Mouse (Mus musculus): ENCODE results near the gene Gipr. TPM values are rescaled to one million over a fixed set of nuclear protein-coding genes. Genes with fewer than 3 reads are reported as not detected.

Gene Gipr
- polyA plus RNA-seq, 1 experiment from 2014 or later, result 1.7 TPM

- H3K4me3 ChIP-seq (ENCODE audit: low read depth, low read length), result peak within 1 kb of the TSS; percentile 75
- no peaks in the 10 kb centered on the region for H3K9me3 ChIP-seq (ENCODE audit: control insufficient read depth, low read length)
- H3K36me3 ChIP-seq (ENCODE audit: control insufficient read depth, insufficient read depth, low read length), result no peaks in the 10 kb centered on the region
- H3K9ac ChIP-seq (ENCODE audit: low read depth, low read length), result peak within 1 kb of the TSS; percentile 75
- H3K27ac ChIP-seq (ENCODE audit: low read depth, low read length), result peak within 1 kb of the TSS; percentile 61
- peak within 1 kb of the TSS; percentile 84 for H3K4me2 ChIP-seq (replicated peaks; ENCODE audit: low read depth, low read length)
- H3K4me1 ChIP-seq (replicated peaks; ENCODE audit: control insufficient read depth, insufficient read depth, low read length), result peaks cover 6% of the 10 kb centered on the region; the same call in 1 of the 2 replicates
- peak; percentile 98 for ATAC-seq (ENCODE audit: low FRiP score)
- DNase-seq (ENCODE audit: low spot score), result peak; percentile 97
- under 1% methylated on average over 43 of the region's 43 CpGs for WGBS
- no peaks in the 10 kb centered on the region for H3K27me3 ChIP-seq (ENCODE audit: control insufficient read depth, insufficient read depth, low read length)
Observed at GRCm38 (mm10) chr7:19148875-19149541, 16.9 kb downstream of the Gipr start, which contains the start of gene Qpctl. Qpctl (minus strand) TSS chr7:19149291.

- ATAC-seq (ENCODE audit: low FRiP score) (no peak), DNase-seq (ENCODE audit: low spot score) (no peak)
- 18% methylated on average over 20 of the region's 20 CpGs for WGBS
- Histone ChIP-seq H3K4me3 (ENCODE audit: low read depth, low read length) (peak overlapping the region; percentile 75), H3K4me2 (replicated peaks; ENCODE audit: low read depth, low read length) (peak overlapping the region; percentile 84), H3K9ac (ENCODE audit: low read depth, low read length) (peak overlapping the region; percentile 68), H3K4me1 (replicated peaks; ENCODE audit: control insufficient read depth, insufficient read depth, low read length) (peaks cover 6% of the 10 kb centered on the region; the same call in 1 of the 2 replicates), H3K9me3 (ENCODE audit: control insufficient read depth, low read length) (no peaks in the 10 kb centered on the region), H3K27ac (ENCODE audit: low read depth, low read length) (peak overlapping the region; percentile 61), H3K36me3 (ENCODE audit: control insufficient read depth, insufficient read depth, low read length) (no peaks in the 10 kb centered on the region), H3K27me3 (ENCODE audit: control insufficient read depth, insufficient read depth, low read length) (no peaks in the 10 kb centered on the region)
Observed at GRCm38 (mm10) chr7:19148180-19148874, 17.6 kb downstream of the Gipr start.

- H3K27me3 ChIP-seq (ENCODE audit: control insufficient read depth, insufficient read depth, low read length), result no peaks in the 10 kb centered on the region
- WGBS, result 52% methylated on average over 6 of the region's 6 CpGs
- H3K4me3 ChIP-seq (ENCODE audit: low read depth, low read length), result no peak overlapping the region
- no peak overlapping the region for H3K9ac ChIP-seq (ENCODE audit: low read depth, low read length)
- H3K4me1 ChIP-seq (replicated peaks; ENCODE audit: control insufficient read depth, insufficient read depth, low read length), result peaks cover 6% of the 10 kb centered on the region; the same call in 1 of the 2 replicates
- H3K27ac ChIP-seq (ENCODE audit: low read depth, low read length), result no peak overlapping the region
- DNase-seq (ENCODE audit: low spot score) (peak; percentile 13), ATAC-seq (ENCODE audit: low FRiP score) (no peak)
- H3K9me3 ChIP-seq (ENCODE audit: control insufficient read depth, low read length), result no peaks in the 10 kb centered on the region
- no peaks in the 10 kb centered on the region for H3K36me3 ChIP-seq (ENCODE audit: control insufficient read depth, insufficient read depth, low read length)
- peak overlapping the region; percentile 84; the same call in 1 of the 2 replicates for H3K4me2 ChIP-seq (replicated peaks; ENCODE audit: low read depth, low read length)
Observed at GRCm38 (mm10) chr7:19147497-19148045, 18.4 kb downstream of the Gipr start.

- 85% methylated on average over 10 of the region's 10 CpGs for WGBS
- H3K9me3 ChIP-seq (ENCODE audit: control insufficient read depth, low read length), result no peaks in the 10 kb centered on the region
- no peak for ATAC-seq (ENCODE audit: low FRiP score)
- H3K4me1 ChIP-seq (replicated peaks; ENCODE audit: control insufficient read depth, insufficient read depth, low read length), result peaks cover 6% of the 10 kb centered on the region; the same call in 1 of the 2 replicates
- H3K27ac ChIP-seq (ENCODE audit: low read depth, low read length), result no peak overlapping the region
- H3K36me3 ChIP-seq (ENCODE audit: control insufficient read depth, insufficient read depth, low read length), result no peaks in the 10 kb centered on the region
- H3K9ac ChIP-seq (ENCODE audit: low read depth, low read length), result no peak overlapping the region
- no peaks in the 10 kb centered on the region for H3K27me3 ChIP-seq (ENCODE audit: control insufficient read depth, insufficient read depth, low read length)
- no peak overlapping the region for H3K4me3 ChIP-seq (ENCODE audit: low read depth, low read length)
- no peak for DNase-seq (ENCODE audit: low spot score)
- H3K4me2 ChIP-seq (replicated peaks; ENCODE audit: low read depth, low read length), result no peak overlapping the region
Observed at GRCm38 (mm10) chr7:19146793-19147192, 19.1 kb downstream of the Gipr start.

- no peak overlapping the region for H3K4me2 ChIP-seq (replicated peaks; ENCODE audit: low read depth, low read length)
- DNase-seq (ENCODE audit: low spot score) (peak; percentile 65), ATAC-seq (ENCODE audit: low FRiP score) (no peak)
- no peak overlapping the region for H3K9ac ChIP-seq (ENCODE audit: low read depth, low read length)
- H3K4me1 ChIP-seq (replicated peaks; ENCODE audit: control insufficient read depth, insufficient read depth, low read length), result no peaks in the 10 kb centered on the region
- no peaks in the 10 kb centered on the region for H3K9me3 ChIP-seq (ENCODE audit: control insufficient read depth, low read length)
- H3K36me3 ChIP-seq (ENCODE audit: control insufficient read depth, insufficient read depth, low read length), result 0 out of 2 replicates have a peak, but pooled peaks cover 3% of the 10 kb centered on the region
- H3K27me3 ChIP-seq (ENCODE audit: control insufficient read depth, insufficient read depth, low read length), result no peaks in the 10 kb centered on the region
- no peak overlapping the region for H3K4me3 ChIP-seq (ENCODE audit: low read depth, low read length)
- WGBS, result 47% methylated on average over 5 of the region's 5 CpGs
- H3K27ac ChIP-seq (ENCODE audit: low read depth, low read length), result no peak overlapping the region
Observed at GRCm38 (mm10) chr7:19137380-19137779, 28.5 kb downstream of the Gipr start.

- H3K9ac ChIP-seq (ENCODE audit: low read depth, low read length), result no peak overlapping the region
- H3K4me1 ChIP-seq (replicated peaks; ENCODE audit: control insufficient read depth, insufficient read depth, low read length), result 0 out of 2 replicates have a peak, but pooled peaks cover 2% of the 10 kb centered on the region
- 0 out of 2 replicates have a peak, but pooled peaks cover 3% of the 10 kb centered on the region for H3K36me3 ChIP-seq (ENCODE audit: control insufficient read depth, insufficient read depth, low read length)
- DNase-seq (ENCODE audit: low spot score), result no peak
- H3K27ac ChIP-seq (ENCODE audit: low read depth, low read length), result no peak overlapping the region
- WGBS, result 94% methylated on average over 38 of the region's 38 CpGs
- no peak for ATAC-seq (ENCODE audit: low FRiP score)
- no peaks in the 10 kb centered on the region for H3K9me3 ChIP-seq (ENCODE audit: control insufficient read depth, low read length)
- H3K4me2 ChIP-seq (replicated peaks; ENCODE audit: low read depth, low read length), result no peak overlapping the region
- no peak overlapping the region for H3K4me3 ChIP-seq (ENCODE audit: low read depth, low read length)
- H3K27me3 ChIP-seq (ENCODE audit: control insufficient read depth, insufficient read depth, low read length), result no peaks in the 10 kb centered on the region
Observed at GRCm38 (mm10) chr7:19136673-19137334, 29.1 kb downstream of the Gipr start.

- Histone ChIP-seq H3K27ac (ENCODE audit: low read depth, low read length) (no peak overlapping the region), H3K4me3 (ENCODE audit: low read depth, low read length) (no peak overlapping the region), H3K4me1 (replicated peaks; ENCODE audit: control insufficient read depth, insufficient read depth, low read length) (0 out of 2 replicates have a peak, but pooled peaks cover 5% of the 10 kb centered on the region), H3K27me3 (ENCODE audit: control insufficient read depth, insufficient read depth, low read length) (no peaks in the 10 kb centered on the region), H3K4me2 (replicated peaks; ENCODE audit: low read depth, low read length) (no peak overlapping the region), H3K9me3 (ENCODE audit: control insufficient read depth, low read length) (no peaks in the 10 kb centered on the region), H3K36me3 (ENCODE audit: control insufficient read depth, insufficient read depth, low read length) (0 out of 2 replicates have a peak, but pooled peaks cover 3% of the 10 kb centered on the region), H3K9ac (ENCODE audit: low read depth, low read length) (no peak overlapping the region)
- no peak for DNase-seq (ENCODE audit: low spot score)
- 98% methylated on average over 13 of the region's 13 CpGs for WGBS
- no peak for ATAC-seq (ENCODE audit: low FRiP score)
Observed at GRCm38 (mm10) chr7:19136168-19136567, 29.8 kb downstream of the Gipr start.

GRCm38 (mm10) chr7:19131324-19131848 is 34.5 kb downstream of the Gipr start:
- Histone ChIP-seq H3K27me3 (ENCODE audit: control insufficient read depth, insufficient read depth, low read length) (no peaks in the 10 kb centered on the region), H3K36me3 (ENCODE audit: control insufficient read depth, insufficient read depth, low read length) (no peaks in the 10 kb centered on the region)
- 1% methylated on average over 39 of the region's 39 CpGs for WGBS

More at GRCm38 (mm10) chr7:19131324-19131848, 34.5 kb downstream of the Gipr start:
- H3K27ac ChIP-seq (ENCODE audit: low read depth, low read length), result peak overlapping the region; percentile 81
- ATAC-seq (ENCODE audit: low FRiP score) (peak; percentile 99), DNase-seq (ENCODE audit: low spot score) (peak; percentile 97)
- H3K4me2 ChIP-seq (replicated peaks; ENCODE audit: low read depth, low read length), result peak overlapping the region; percentile 63
- peak overlapping the region; percentile 38 for H3K4me3 ChIP-seq (ENCODE audit: low read depth, low read length)
- H3K9me3 ChIP-seq (ENCODE audit: control insufficient read depth, low read length), result no peaks in the 10 kb centered on the region
- H3K9ac ChIP-seq (ENCODE audit: low read depth, low read length), result peak overlapping the region; percentile 42; the same call in 1 of the 2 replicates
- 0 out of 2 replicates have a peak, but pooled peaks cover 5% of the 10 kb centered on the region for H3K4me1 ChIP-seq (replicated peaks; ENCODE audit: control insufficient read depth, insufficient read depth, low read length)
